Mouse (Mus musculus): ENCODE results near the gene Gli1.

DNA sequence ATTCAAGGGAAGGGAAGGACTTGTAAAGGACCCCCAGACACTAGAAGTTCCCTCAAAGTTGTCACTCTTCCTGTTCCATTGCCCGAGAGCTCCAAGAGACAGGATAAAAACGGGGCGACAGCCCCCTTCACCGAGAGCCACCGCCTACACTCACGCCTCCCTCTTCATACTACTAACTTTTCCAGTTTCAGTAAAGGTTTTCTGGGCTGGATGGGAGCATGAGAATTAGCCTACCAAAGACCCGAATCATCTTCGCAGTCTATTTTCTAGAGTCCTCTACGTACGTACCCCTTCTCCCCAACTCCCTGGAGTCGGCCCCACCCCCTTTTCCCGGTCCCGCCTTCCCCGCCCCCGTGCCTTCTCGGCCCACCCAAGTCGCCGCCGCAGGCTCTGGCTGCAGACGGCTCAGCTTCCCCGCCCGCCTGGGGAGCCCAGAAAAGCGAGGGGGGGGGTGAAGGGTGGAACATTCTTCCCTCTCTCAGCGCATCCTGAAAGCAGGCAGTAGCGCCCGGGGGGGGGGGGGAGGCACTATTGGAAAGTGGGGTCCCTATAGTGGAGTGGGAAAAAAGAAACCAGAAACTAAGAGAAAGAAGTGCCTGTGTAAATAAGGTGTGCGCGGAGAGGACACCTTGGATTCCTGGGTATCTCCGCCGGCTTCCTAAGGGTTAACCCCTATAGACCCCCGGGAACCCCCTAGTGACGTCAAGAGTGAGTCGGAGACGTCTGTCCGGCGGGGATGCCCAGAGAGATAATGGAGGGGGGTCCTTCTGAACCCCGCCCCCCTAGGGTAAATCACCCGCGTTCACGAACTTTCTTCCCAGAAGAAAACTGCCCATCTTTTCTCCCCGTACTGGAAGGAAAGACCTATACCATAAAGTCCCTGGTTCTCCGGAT lies 1.8 kb downstream of the Gli1 start:
- TF ChIP-seq POLR2A (IDR thresholded peaks at IDR 0.05; ENCODE audit: insufficient read depth, low read depth, low read length): no peak
- TF ChIP-seq CTCF (IDR thresholded peaks at IDR 0.05): no peak

Measured in heart, adult 2 months (tissue).